ENCODE assay signal across 17 mouse cellular contexts in the genomic region with DNA sequence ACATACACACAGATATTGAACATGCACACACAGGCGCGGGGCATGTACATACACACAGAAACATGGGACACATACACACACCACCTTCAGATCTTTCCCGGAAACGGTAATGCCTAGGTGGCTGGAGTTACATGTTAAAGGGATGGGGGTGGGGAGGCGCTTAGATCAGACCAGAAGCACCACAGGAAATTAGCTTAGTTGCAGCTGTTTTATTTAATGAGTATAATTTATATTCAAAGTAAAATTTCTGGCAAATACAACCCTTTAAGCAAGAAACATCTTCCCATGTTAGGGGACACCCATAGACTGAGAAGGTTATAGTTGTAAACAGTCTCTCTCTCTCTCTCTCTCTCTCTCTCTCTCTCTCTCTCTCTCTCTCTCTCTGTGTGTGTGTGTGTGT. TPM values are rescaled to one million over a fixed set of nuclear protein-coding genes. Genes with fewer than 3 reads are reported as not detected.
DNase-seq lines count a peak whose midpoint lies in the region; ATAC-seq lines count a peak whose summit lies in the region.
"Had no signal": no experiment of that assay in that cellular context is flagged by ENCODE, and none has a peak within 500 bp of the region (broad histone marks: within the 10 kb centered on the region; RNA-seq: fewer than 3 reads in every experiment).

No protein-coding gene starts in this region.

- H3K36me3 ChIP-seq in midbrain, embryonic 16.5 days (ENCODE audit: control insufficient read depth, insufficient read depth, low read length), result no peaks in the 10 kb centered on the region
- H3K36me3 ChIP-seq in midbrain, embryonic 15.5 days (replicated peaks), result no peaks in the 10 kb centered on the region
- H3K36me3 ChIP-seq in macrophage (ENCODE audit: inconsistent target), result no peaks in the 10 kb centered on the region
- H3K36me3 ChIP-seq: heart, embryonic 10.5 days; limb, embryonic 10.5 days had no signal

- no peaks in the 10 kb centered on the region for H3K9me3 ChIP-seq in midbrain, embryonic 16.5 days (replicated peaks; ENCODE audit: control insufficient read depth, low read length, poor library complexity, severe bottlenecking)
- H3K9me3 ChIP-seq in midbrain, embryonic 15.5 days, result no peaks in the 10 kb centered on the region
- H3K9me3 ChIP-seq: heart, embryonic 10.5 days; limb, embryonic 10.5 days had no signal

- DNase-seq in cerebellum, adult 9-11 months, result peak; percentile 46
- DNase-seq in thymus, postnatal 4 days, result peak; percentile 55
- DNase-seq in adrenal gland, adult 8-10 months, result no peak
- no peak for DNase-seq in left cerebral cortex, postnatal 25 days (ENCODE audit: low spot score in 2 of 2)
- DNase-seq: embryo, embryonic 11 days; gastrocnemius, postnatal 10 days; kidney, adult 9 months; lung, adult 2 months; right cerebral cortex, postnatal 4 days had no signal

- 67% methylated on average over 5 of the region's 5 CpGs for WGBS in midbrain, embryonic 16.5 days
- WGBS in midbrain, embryonic 15.5 days, result 71% methylated on average over 5 of the region's 5 CpGs
- 9% methylated on average over 1 of the region's 5 CpGs for WGBS in macrophage (ENCODE audit: missing documents)

- no peak overlapping the region for H3K9ac ChIP-seq in midbrain, embryonic 16.5 days (ENCODE audit: low read depth, low read length)
- H3K9ac ChIP-seq in midbrain, embryonic 15.5 days, result no peak overlapping the region

- no peak overlapping the region for H3K4me3 ChIP-seq in midbrain, embryonic 16.5 days (ENCODE audit: low read depth, low read length)
- H3K4me3 ChIP-seq in midbrain, embryonic 15.5 days, result no peak overlapping the region
- H3K4me3 ChIP-seq in macrophage (ENCODE audit: inconsistent target), result no peak overlapping the region; the same call in 1 of the 2 replicates
- H3K4me3 ChIP-seq: myocyte had no signal

- H3K4me1 ChIP-seq in midbrain, embryonic 16.5 days (ENCODE audit: control insufficient read depth, insufficient read depth, low read length), result no peaks in the 10 kb centered on the region
- peaks cover 17% of the 10 kb centered on the region for H3K4me1 ChIP-seq in midbrain, embryonic 15.5 days

- no peak for ATAC-seq in cerebellum, adult (ENCODE audit: insufficient number of reproducible peaks, low FRiP score, low TSS enrichment)
- ATAC-seq in midbrain, embryonic 16.5 days, result no peak
- no peak for ATAC-seq in midbrain, embryonic 15.5 days (replicated peaks)
- ATAC-seq: forebrain, embryonic 16.5 days had no signal

- intact Hi-C loops in left cerebral cortex, postnatal 25 days (cut with DNase I), result no loop called here

- peak overlapping the region; percentile 94; the same call in 1 of the 2 replicates for H3K4me2 ChIP-seq in midbrain, embryonic 16.5 days (ENCODE audit: low read length)
- H3K4me2 ChIP-seq in midbrain, embryonic 15.5 days, result no peak overlapping the region

- peaks cover 15% of the 10 kb centered on the region for H3K27me3 ChIP-seq in midbrain, embryonic 16.5 days (ENCODE audit: control insufficient read depth, insufficient read depth, low read depth, low read length)
- H3K27me3 ChIP-seq in midbrain, embryonic 15.5 days (replicated peaks), result peaks cover 34% of the 10 kb centered on the region

- no peaks in the 10 kb centered on the region for H3K79me2 ChIP-seq in macrophage (ENCODE audit: inconsistent target)

- H3K27ac ChIP-seq in midbrain, embryonic 16.5 days (ENCODE audit: low read length), result no peak overlapping the region
- no peak overlapping the region for H3K27ac ChIP-seq in midbrain, embryonic 15.5 days
- peak overlapping the region; percentile 55 for H3K27ac ChIP-seq in macrophage
- H3K27ac ChIP-seq: heart, embryonic 10.5 days; limb, embryonic 10.5 days had no signal

RNA-seq across cellular contexts. Expression of a gene that starts 1.8 kb away (rescaled TPM):
- 2.5 and 4.6 TPM in 2 replicates for polyA plus RNA-seq in midbrain, embryonic 16.5 days (2015; fragmentation: Nextera tagmentation; extraction: Ambion mirVana)
- polyA plus RNA-seq in midbrain, embryonic 15.5 days (2015; fragmentation: Nextera tagmentation; extraction: Ambion mirVana), result 2.0 and 2.6 TPM in 2 replicates
- total RNA-seq in macrophage (2018; cell fraction: chromatin; rRNA removed), result 1 to 10 TPM in 13 of 26 experiments, under 1 TPM in 11, not detected in 2; 0.25 to 2.1 (median 1.3) TPM
- total RNA-seq in macrophage (2018; cell fraction: cytosol; rRNA removed), result under 1 TPM in 25 of 26 experiments, not detected in 1; 0.06 to 0.38 (median 0.20) TPM
- total RNA-seq in macrophage (2018; cell fraction: nucleus; rRNA removed), result 1 to 10 TPM in 11 of 26 experiments, under 1 TPM in 15; 0.25 to 3.8 (median 0.71) TPM
- polyA plus RNA-seq in macrophage (2018), result 0.11 to 0.28 TPM (median 0.17 TPM) in 3 replicates
- 1 to 10 TPM; 3.3 to 6.6 (median 5.2) TPM for total RNA-seq in adrenal gland, adult 8-10 months (2022)
- total RNA-seq in left cerebral cortex, postnatal 25 days (2021), result 10 to 100 TPM; 47.4 to 54.7 TPM

Comparison
In these comparisons a context has a peak if more than half of its experiments do, and no peak if none do; other contexts are left out.
1. DNase-seq: peak in cerebellum, adult 9-11 months (single experiment) and thymus, postnatal 4 days (single experiment); none in adrenal gland, adult 8-10 months (single experiment) and left cerebral cortex, postnatal 25 days (0 of 2).